Mouse (Mus musculus) adrenal gland, postnatal 4 days (tissue): ENCODE results near the gene Schip1. TPM values are rescaled to one million over a fixed set of nuclear protein-coding genes. Genes with fewer than 3 reads are reported as not detected.

Experiments used
- DNase-seq, 2 experiments: peaks; one replicate each; pipeline ENCODE4 v3.0.0; 2021 to 2022; ENCODE audit warnings: low spot score in 2 of 2, mixed read lengths in 2 of 2
- total RNA-seq, 2 experiments: library from RNA; stranded (reverse); gene quantifications; 2 replicates each; pipeline ENCODE4 v1.2.3; 2021

Gene Schip1
- total RNA-seq, 2 experiments from 2014 or later = 27.5 to 31.2 TPM

- DNase-seq = no peak
Observed at GRCm38 (mm10) chr3:68576431-68576830, 511.8 kb downstream of the Schip1 start.

GRCm38 (mm10) chr3:68576948-68577347 is 512.3 kb downstream of the Schip1 start:
- DNase-seq = no peak

- DNase-seq = no peak
Observed at GRCm38 (mm10) chr3:68581591-68581990, 517.0 kb downstream of the Schip1 start.

DNA sequence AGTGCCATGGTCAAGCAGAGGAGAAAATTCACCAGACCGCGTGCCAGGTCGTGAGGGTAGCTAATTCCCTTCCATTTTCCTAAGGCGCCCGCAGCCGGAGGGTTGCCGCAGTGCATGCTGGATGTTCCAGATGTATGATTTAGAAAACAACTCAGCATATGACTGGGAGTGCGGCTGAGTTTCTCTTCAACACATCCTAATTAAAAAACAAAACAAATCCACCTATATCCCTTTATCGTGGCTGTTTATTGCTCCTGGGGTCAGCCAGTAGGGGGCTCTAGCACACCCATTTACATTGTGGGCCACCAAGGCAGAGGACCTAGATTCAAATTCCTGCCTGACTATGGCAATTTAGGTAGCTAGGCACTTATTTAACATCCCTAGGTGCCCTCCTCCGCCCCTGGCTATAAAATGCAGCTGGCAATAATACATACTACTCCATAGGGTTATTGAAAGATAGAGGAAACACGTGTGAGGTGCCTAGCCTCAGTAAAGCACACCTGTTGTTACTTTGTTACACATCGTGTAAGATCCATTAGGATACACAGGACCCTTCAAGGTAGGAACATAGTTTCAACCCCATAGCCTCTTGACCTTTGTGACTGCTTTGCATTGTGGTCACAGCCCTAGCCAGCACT is 517.6 kb downstream of the Schip1 start:
- DNase-seq = no peak

- no peak for DNase-seq
Observed at GRCm38 (mm10) chr3:68583031-68583693, 518.6 kb downstream of the Schip1 start.

- no peak for DNase-seq
Observed at GRCm38 (mm10) chr3:68583771-68584511, 519.3 kb downstream of the Schip1 start.

DNA sequence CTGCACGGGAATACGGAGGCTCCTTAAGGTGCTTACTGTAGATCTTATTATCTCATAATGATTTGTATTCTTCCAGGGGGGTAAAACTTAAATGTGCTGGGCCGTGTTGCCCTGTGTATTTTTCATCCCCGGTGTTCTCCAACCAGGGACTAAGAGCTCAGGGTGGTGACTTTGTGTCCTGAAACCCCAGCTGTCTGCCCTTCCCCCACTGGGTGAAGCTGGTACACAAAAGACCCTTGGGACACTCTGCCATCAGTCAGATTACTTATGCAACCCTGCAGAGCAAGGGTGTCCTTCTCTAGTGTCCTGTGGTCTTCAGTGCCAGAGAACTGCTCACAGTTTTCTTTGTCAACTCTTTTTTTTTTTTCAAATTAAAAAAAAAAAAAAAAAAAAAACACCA is 520.6 kb downstream of the Schip1 start:
- DNase-seq = no peak

DNA sequence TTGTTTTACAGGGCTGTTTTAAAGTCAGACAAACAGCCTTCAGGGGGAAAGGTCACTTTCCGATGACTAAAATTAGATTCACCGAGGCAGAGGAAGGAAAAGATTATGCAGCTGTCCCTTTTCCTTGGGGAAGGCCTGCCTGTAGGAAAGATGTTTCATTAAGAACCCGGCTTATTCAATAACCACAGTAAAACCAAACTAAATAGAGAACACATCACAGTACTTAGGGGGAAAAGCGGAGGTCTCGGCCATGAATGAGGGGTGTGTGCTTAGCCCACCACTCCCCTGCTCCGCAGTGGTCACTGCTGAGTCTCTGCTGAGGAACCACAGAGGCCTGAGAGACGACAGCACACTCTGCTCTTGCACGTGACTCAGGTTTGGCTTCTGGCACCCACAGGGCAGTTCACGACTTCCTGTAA is 522.1 kb downstream of the Schip1 start:
- no peak for DNase-seq

- DNase-seq = no peak
Observed at GRCm38 (mm10) chr3:68587567-68588245, 523.1 kb downstream of the Schip1 start.

DNA sequence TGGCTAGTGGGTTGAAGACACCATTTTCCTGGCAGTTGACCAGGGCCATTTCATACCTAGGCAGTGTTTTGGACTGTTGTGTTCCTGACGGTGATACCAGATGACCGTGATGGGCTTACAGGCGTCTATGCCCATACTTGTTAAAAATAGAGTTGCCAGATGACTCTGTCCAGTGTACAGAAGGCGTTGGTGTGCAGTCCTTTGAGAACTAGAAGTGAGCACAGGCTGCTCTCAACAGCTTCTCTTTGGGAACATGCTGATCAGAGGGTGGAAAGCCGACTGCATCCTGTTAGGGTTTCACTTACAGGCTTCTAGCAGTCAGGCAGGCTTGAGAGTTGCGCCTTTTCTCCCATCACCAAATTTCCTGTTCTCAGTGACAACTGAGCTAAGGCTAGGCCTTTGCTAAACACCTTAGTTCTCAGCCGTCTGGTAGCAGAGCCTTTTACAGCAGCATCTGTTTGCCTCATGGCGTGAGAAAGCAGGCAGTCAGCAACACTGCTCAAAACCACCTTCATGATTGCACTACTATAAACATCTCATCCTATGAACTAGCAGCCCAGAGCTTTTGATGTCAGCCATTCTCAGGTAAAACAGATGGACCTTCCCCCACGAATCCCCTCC is 524.7 kb downstream of the Schip1 start:
- DNase-seq = no peak

GRCm38 (mm10) chr3:68590436-68590835 is 525.8 kb downstream of the Schip1 start:
- no peak for DNase-seq

DNA sequence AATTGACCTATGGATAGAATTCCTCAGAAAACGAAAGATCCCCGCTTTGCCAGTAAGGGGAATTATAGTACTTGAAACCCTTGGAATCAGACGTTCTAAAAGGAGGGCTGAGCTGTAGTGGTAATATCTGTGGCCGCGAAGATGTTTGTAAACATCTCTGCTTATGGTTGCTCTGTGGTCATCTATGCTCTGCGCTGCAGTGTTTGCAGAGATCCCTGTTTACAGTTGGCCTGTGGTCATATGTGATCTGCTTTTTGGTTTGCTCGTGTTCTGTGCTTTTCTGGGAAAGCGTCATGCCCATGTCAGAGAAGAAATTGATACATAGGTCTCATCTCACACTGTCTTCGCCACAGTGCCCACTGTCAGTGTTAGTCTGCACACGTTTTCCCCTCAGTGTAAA is 528.0 kb downstream of the Schip1 start:
- no peak for DNase-seq

DNA sequence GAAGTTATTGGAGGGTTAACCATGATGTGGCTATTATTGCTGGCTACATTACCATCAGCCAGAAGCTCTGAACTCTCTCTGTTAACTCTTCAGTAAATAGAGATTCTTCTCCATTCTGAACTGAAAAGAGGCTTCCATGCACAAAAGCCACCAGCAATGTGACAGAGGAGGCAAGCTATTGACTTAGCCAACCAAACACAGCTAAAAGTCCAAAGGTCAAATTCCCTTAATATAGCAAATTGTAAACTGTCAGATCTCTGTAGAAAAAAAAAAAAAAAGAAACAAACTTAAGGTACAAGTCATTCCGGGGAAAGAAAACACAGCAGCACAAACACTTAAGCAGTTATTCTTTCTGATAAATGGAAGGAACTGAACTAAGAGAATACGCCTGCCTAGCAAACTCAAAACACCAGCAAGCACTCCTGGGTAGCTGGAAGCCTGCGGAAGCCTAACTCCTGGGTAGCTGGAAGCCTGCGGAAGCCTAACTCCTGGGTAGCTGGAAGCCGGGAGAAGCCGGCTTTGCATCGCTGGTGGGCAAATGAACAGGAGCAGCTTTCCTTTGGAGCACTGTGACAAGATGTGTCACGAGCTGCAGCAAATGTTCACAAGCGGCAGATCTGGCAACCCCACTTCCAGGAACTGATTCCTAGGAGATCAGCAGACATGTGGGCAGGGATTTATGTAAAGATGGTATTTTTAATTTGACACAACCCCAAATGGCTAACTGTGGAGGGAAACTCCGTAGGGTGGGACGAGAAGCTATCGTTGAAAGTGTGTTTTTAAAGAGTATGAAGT is 528.7 kb downstream of the Schip1 start:
- no peak for DNase-seq

DNA sequence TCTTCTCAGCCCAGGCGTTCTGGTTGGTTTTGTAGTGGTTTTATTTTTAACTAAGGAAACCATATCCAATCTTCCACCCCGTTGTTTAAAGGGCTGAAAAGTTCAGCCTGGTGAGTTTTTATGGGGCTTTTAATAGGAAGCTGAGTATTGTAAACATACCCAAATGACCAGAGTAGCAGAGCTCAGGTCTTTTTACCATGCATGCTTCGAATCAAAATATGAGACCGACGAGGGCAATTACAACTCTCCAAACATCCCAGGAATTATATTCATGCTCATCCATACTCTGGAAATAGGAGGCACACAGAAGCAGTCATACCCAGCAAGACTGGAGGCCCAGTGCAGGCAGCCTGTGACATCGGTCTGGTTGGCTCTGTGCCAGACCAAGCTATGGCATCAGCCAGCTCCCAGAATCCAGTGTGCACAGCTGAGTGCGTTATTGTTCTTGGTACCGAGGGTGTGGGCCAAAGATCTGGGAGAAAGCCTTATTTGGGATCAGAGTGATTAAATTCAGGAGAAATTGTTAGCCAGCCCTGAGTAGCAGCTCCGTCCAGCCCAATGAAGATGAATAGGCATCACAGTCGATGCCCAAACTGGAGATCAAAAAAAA is 530.8 kb downstream of the Schip1 start:
- DNase-seq = no peak

GRCm38 (mm10) chr3:68596938-68597337 is 532.3 kb downstream of the Schip1 start:
- DNase-seq = no peak

GRCm38 (mm10) chr3:68602891-68603290 is 538.3 kb downstream of the Schip1 start:
- DNase-seq = no peak

- no peak for DNase-seq
Observed at GRCm38 (mm10) chr3:68604467-68604866, 539.9 kb downstream of the Schip1 start.

DNA sequence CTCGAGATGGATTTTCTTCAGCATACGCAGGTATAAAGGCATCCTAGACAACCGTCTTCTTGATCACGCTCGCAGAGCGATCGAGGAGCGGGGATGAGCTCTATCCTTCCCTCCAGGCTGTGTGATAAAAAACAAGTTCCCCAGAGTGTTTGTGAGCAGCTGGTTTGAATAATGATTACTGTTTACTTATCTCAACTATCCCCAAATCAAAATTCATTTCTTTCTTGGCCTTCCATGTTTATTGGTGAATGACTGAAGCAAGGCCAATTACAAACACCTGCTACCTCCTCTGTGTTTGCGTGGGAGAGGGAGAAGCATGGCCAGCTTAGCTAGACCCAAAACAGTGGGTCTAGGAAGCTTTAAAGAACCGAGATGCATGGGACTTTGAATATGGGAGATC is 540.4 kb downstream of the Schip1 start:
- no peak for DNase-seq

GRCm38 (mm10) chr3:68605942-68606603 is 541.5 kb downstream of the Schip1 start:
- no peak for DNase-seq
